ENCODE assay signal across 18 mouse cellular contexts in genomic region chr4:110127941-110128520, GRCm38 (mm10).
DNase-seq lines count a peak whose midpoint lies in the region; ATAC-seq and TF ChIP-seq lines count a peak whose summit lies in the region.
"Had no signal": no experiment of that assay in that cellular context is flagged by ENCODE, and none has a peak within 500 bp of the region (broad histone marks: within the 10 kb centered on the region; RNA-seq: fewer than 3 reads in every experiment).

No protein-coding gene starts in this region.

- H3K4me1 ChIP-seq in lung, embryonic 14.5 days (ENCODE audit: insufficient read depth): no peaks in the 10 kb centered on the region
- peaks cover 5% of the 10 kb centered on the region; the same call in 1 of the 2 replicates for H3K4me1 ChIP-seq in neural tube, embryonic 11.5 days (ENCODE audit: control insufficient read depth, insufficient read depth, low read length)
- H3K4me1 ChIP-seq: heart, embryonic 15.5 days; liver, embryonic 12.5 days; stomach, embryonic 15.5 days had no signal

- no peak for ATAC-seq in lung, embryonic 14.5 days (ENCODE audit: insufficient read depth)
- no peak for ATAC-seq in neural tube, embryonic 11.5 days (ENCODE audit: insufficient read depth, low FRiP score, low TSS enrichment)
- ATAC-seq: intestine, embryonic 16.5 days; liver, embryonic 12.5 days had no signal

- TF ChIP-seq CTCF in lung, embryonic 14.5 days (IDR thresholded peaks at IDR 0.05; ENCODE audit: low read depth): no peak

- peak; percentile 10 for DNase-seq in gastrocnemius, adult 18-20 months (ENCODE audit: low spot score)
- DNase-seq in gastrocnemius, postnatal 36 days: no peak
- peak; percentile 6 for DNase-seq in lung, embryonic 14.5 days
- DNase-seq in lung, postnatal 14 days: no peak
- peak; percentile 47 for DNase-seq in embryo, embryonic 11 days
- no peak for DNase-seq in neural tube, embryonic 11.5 days (ENCODE audit: low spot score)
- DNase-seq in kidney, postnatal 14 days: no peak
- DNase-seq: adrenal gland, postnatal 10 days; cerebellum, adult 18-20 months; gastrocnemius, postnatal 25 days; thymus, postnatal 25 days had no signal

- 74% methylated on average over 3 of the region's 3 CpGs for whole genome bisulfite sequencing in lung, embryonic 14.5 days
- 59% methylated on average over 3 of the region's 3 CpGs for WGBS in neural tube, embryonic 11.5 days

- intact Hi-C loops in gastrocnemius, postnatal 36 days (cut with DNase I): no loop called here

- no peak overlapping the region for H3K27ac ChIP-seq in lung, embryonic 14.5 days (ENCODE audit: low read depth)
- H3K27ac ChIP-seq in neural tube, embryonic 11.5 days (ENCODE audit: low read depth, low read length): 0 out of 2 replicates have a peak overlapping the region, but pooled peaks have one; percentile 5
- H3K27ac ChIP-seq: forebrain, embryonic 10.5 days; heart, embryonic 15.5 days; limb, embryonic 13.5 days; liver, embryonic 12.5 days; stomach, embryonic 15.5 days had no signal

- no peak overlapping the region for H3K4me2 ChIP-seq in lung, embryonic 14.5 days
- no peak overlapping the region for H3K4me2 ChIP-seq in neural tube, embryonic 11.5 days (ENCODE audit: low read depth)
- H3K4me2 ChIP-seq: heart, embryonic 15.5 days; limb, embryonic 13.5 days; liver, embryonic 12.5 days; stomach, embryonic 15.5 days had no signal

- H3K9me3 ChIP-seq in lung, embryonic 14.5 days (ENCODE audit: low read depth, low read length): no peaks in the 10 kb centered on the region
- H3K9me3 ChIP-seq in neural tube, embryonic 11.5 days (ENCODE audit: control insufficient read depth, low read length): no peaks in the 10 kb centered on the region
- H3K9me3 ChIP-seq: forebrain, embryonic 10.5 days; heart, embryonic 15.5 days; limb, embryonic 13.5 days; liver, embryonic 12.5 days; stomach, embryonic 15.5 days had no signal

- no peak overlapping the region for H3K9ac ChIP-seq in lung, embryonic 14.5 days
- no peak overlapping the region for H3K9ac ChIP-seq in neural tube, embryonic 11.5 days (ENCODE audit: low read length)
- H3K9ac ChIP-seq: forebrain, postnatal 0 days; heart, embryonic 15.5 days; limb, embryonic 13.5 days; liver, embryonic 12.5 days; stomach, embryonic 15.5 days had no signal

- H3K36me3 ChIP-seq in lung, embryonic 14.5 days (ENCODE audit: insufficient read depth): no peaks in the 10 kb centered on the region
- H3K36me3 ChIP-seq in neural tube, embryonic 11.5 days (ENCODE audit: control insufficient read depth, insufficient read depth, low read length): no peaks in the 10 kb centered on the region
- H3K36me3 ChIP-seq: forebrain, embryonic 10.5 days; heart, embryonic 15.5 days; limb, embryonic 13.5 days; liver, embryonic 12.5 days; stomach, embryonic 15.5 days had no signal

- no peaks in the 10 kb centered on the region for H3K27me3 ChIP-seq in lung, embryonic 14.5 days (ENCODE audit: insufficient read depth, low read length)
- H3K27me3 ChIP-seq in neural tube, embryonic 11.5 days (ENCODE audit: control insufficient read depth, insufficient read depth, low read length): no peaks in the 10 kb centered on the region
- H3K27me3 ChIP-seq: heart, embryonic 15.5 days; limb, embryonic 13.5 days; liver, embryonic 12.5 days; stomach, embryonic 15.5 days had no signal

- H3K4me3 ChIP-seq in lung, embryonic 14.5 days (ENCODE audit: low read depth, low read length): no peak overlapping the region
- H3K4me3 ChIP-seq in neural tube, embryonic 11.5 days (ENCODE audit: low read depth, low read length): no peak overlapping the region
- H3K4me3 ChIP-seq: forebrain, embryonic 10.5 days; heart, embryonic 15.5 days; limb, embryonic 13.5 days; liver, embryonic 12.5 days; stomach, embryonic 15.5 days had no signal

Comparison
In these comparisons a context has a peak if more than half of its experiments do, and no peak if none do; other contexts are left out.
1. DNase-seq: peak in gastrocnemius, adult 18-20 months (single experiment), lung, embryonic 14.5 days (single experiment) and embryo, embryonic 11 days (single experiment); none in gastrocnemius, postnatal 36 days (0 of 2), lung, postnatal 14 days (single experiment), neural tube, embryonic 11.5 days (single experiment) and kidney, postnatal 14 days (single experiment).